Mouse (Mus musculus) spleen, adult 2 months (tissue): ENCODE measurements around the gene Olfr1286. TPM values are rescaled to one million over a fixed set of nuclear protein-coding genes. Genes with fewer than 3 reads are reported as not detected.

Experiments used
- DNase-seq, 2 experiments: peaks; one replicate each; pipeline versions ENCODE4 v3.0.0 to v3.0.0-alpha.2; 2012 to 2021; ENCODE audit warnings: low spot score in 2 of 2, low read depth in 1 of 2
- H3K27ac ChIP-seq: fragments of 200-500 bp; 2 replicates; pipeline ENCODE4 v1.5.1; 2012; ENCODE audit warnings: low read length, inconsistent platforms; ENCODE audit not compliant: insufficient read depth
- H3K27me3 ChIP-seq: fragments of 200-500 bp; 2 replicates; pipeline ENCODE4 v1.6.1; 2012; ENCODE audit warnings: mild to moderate bottlenecking, moderate library complexity, low read length, inconsistent platforms; ENCODE audit not compliant: control insufficient read depth, insufficient read depth
- H3K36me3 ChIP-seq: fragments of 200-500 bp; 2 replicates; pipeline ENCODE4 v1.6.1; 2012; ENCODE audit warnings: mild to moderate bottlenecking, low read length, inconsistent platforms; ENCODE audit not compliant: control insufficient read depth, insufficient read depth
- H3K4me1 ChIP-seq: fragments of 200-500 bp; 2 replicates; pipeline ENCODE4 v1.6.1; 2011; ENCODE audit warnings: inconsistent platforms; ENCODE audit not compliant: control insufficient read depth, insufficient read depth, insufficient read length
- H3K4me3 ChIP-seq: fragments of 200-500 bp; 2 replicates; pipeline ENCODE4 v1.5.1; 2011; ENCODE audit warnings: mild to moderate bottlenecking, inconsistent platforms; ENCODE audit not compliant: insufficient read depth, insufficient read length; ENCODE audit errors: extremely low read depth
- CTCF ChIP-seq: fragments of 200-500 bp; IDR thresholded peaks from 2 replicates; pipeline ENCODE4 v1.5.1; 2011; ENCODE audit warnings: mild to moderate bottlenecking, inconsistent platforms; ENCODE audit not compliant: insufficient read depth, insufficient read length, insufficient replicate concordance; ENCODE audit errors: extremely low read depth
- POLR2A ChIP-seq: fragments of 200-500 bp; IDR thresholded peaks from 2 replicates; pipeline ENCODE4 v1.6.1; 2011; ENCODE audit warnings: low read depth, low read length, inconsistent platforms
- WGBS: fragments of 180-500 bp; shearing (Covaris S2); methylation state at CpG from one replicate; pipeline ENCODE4 v1.1.7; 2018; 5-methylcytosine and 5-hydroxymethylcytosine counted together
- polyA plus RNA-seq: library from polyadenylated mRNA; depleted of rRNA; stranded (reverse); fragments of >200 nt; gene quantifications from 2 replicates; pipeline ENCODE4 v1.2.3, GENCODE M21; 2012; rRNA removed

The Olfr1286 gene
- not detected in 2 replicates for polyA plus RNA-seq

GRCm38 (mm10) chr2:111422931-111423330, at the start of gene Olfr1286:
Gene Olfr1286 (minus strand): TSS chr2:111423115.
- no peaks in the 10 kb centered on the region for H3K4me1 ChIP-seq
- H3K36me3 ChIP-seq: no peaks in the 10 kb centered on the region

GRCm38 (mm10) chr2:111448842-111449241, 25.9 kb upstream of the Olfr1286 start, which contains the start of gene Olfr1287:
Gene Olfr1287 (plus strand): TSS chr2:111449142.
- H3K27me3 ChIP-seq: no peaks in the 10 kb centered on the region
- no peak within 1 kb of the TSS for H3K27ac ChIP-seq
- no peak within 1 kb of the TSS for H3K4me3 ChIP-seq
- 60% methylated on average over 1 of the region's 1 CpGs for WGBS
- H3K4me1 ChIP-seq: no peaks in the 10 kb centered on the region
- DNase-seq: no peak
- H3K36me3 ChIP-seq: no peaks in the 10 kb centered on the region
- TF ChIP-seq CTCF (no peak), POLR2A (no peak)

More at GRCm38 (mm10) chr2:111422931-111423330, at the start of gene Olfr1286:
- Histone ChIP-seq H3K4me3 (no peak within 1 kb of the TSS), H3K27me3 (no peaks in the 10 kb centered on the region), H3K27ac (no peak within 1 kb of the TSS)
- DNase-seq: no peak
- 78% methylated on average over 1 of the region's 1 CpGs for WGBS
- TF ChIP-seq CTCF (no peak), POLR2A (no peak)

DNA sequence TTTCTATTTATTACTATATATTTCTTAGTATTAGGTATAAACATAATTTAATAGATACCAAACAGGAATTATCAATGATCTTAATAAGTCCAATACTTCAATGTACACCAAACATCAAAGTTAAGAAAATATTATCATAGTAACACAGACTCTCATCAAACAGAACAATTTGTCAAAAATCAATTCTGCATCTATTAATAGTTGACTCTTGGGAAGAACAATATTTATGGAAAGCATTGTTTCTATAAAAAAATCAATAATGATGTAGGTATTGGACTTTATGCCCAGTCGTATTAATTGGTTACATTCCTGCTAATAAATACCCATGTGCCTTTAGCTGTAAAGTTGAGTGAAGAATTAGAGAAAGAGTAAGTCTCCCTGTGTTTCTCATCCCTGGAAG, 47.7 kb downstream of the Olfr1286 start, which contains the start of gene Olfr1284:
Gene Olfr1284, plus strand, starts transcription at position 301 of the 400 bp plus-strand sequence.
- Histone ChIP-seq H3K27me3 (no peaks in the 10 kb centered on the region), H3K27ac (no peak within 1 kb of the TSS), H3K36me3 (no peaks in the 10 kb centered on the region), H3K4me3 (no peak within 1 kb of the TSS), H3K4me1 (no peaks in the 10 kb centered on the region)
- WGBS: 85% methylated on average over 1 of the region's 1 CpGs
- no peak for TF ChIP-seq CTCF
- TF ChIP-seq POLR2A: no peak
- no peak for DNase-seq

Other genes starting within 250 kb of the Olfr1286 start
- not detected in 2 replicates for gene 4930430A15Rik, start 193.5 kb downstream of the Olfr1286 start, polyA plus RNA-seq
- gene Olfr1275, start 187.8 kb downstream of the Olfr1286 start, polyA plus RNA-seq: not detected in 2 replicates
- gene Olfr1276, start 168.6 kb downstream of the Olfr1286 start, polyA plus RNA-seq: not detected in 2 replicates
- not detected in 2 replicates for gene Olfr1277, start 149.0 kb downstream of the Olfr1286 start, polyA plus RNA-seq
- not detected in 2 replicates for gene Olfr1278, start 133.0 kb downstream of the Olfr1286 start, polyA plus RNA-seq
- not detected in 2 replicates for gene Olfr1279, start 122.5 kb downstream of the Olfr1286 start, polyA plus RNA-seq
- gene Olfr1280, start 109.1 kb downstream of the Olfr1286 start, polyA plus RNA-seq: not detected in 2 replicates
- gene Olfr1281, start 96.6 kb downstream of the Olfr1286 start, polyA plus RNA-seq: not detected in 2 replicates
- gene Olfr1282, start 87.0 kb downstream of the Olfr1286 start, polyA plus RNA-seq: not detected in 2 replicates
- not detected in 2 replicates for gene Olfr1283, start 56.3 kb downstream of the Olfr1286 start, polyA plus RNA-seq
- not detected in 2 replicates for gene Olfr1284, start 47.6 kb downstream of the Olfr1286 start, polyA plus RNA-seq
- gene Olfr1287, start 26.0 kb upstream of the Olfr1286 start, polyA plus RNA-seq: not detected in 2 replicates
- gene Olfr1288, start 51.0 kb upstream of the Olfr1286 start, polyA plus RNA-seq: not detected in 2 replicates
- gene Olfr1289, start 57.7 kb upstream of the Olfr1286 start, polyA plus RNA-seq: not detected in 2 replicates
- gene Olfr1290, start 70.7 kb upstream of the Olfr1286 start, polyA plus RNA-seq: not detected in 2 replicates
- gene Olfr1291-ps1, start 74.1 kb upstream of the Olfr1286 start, polyA plus RNA-seq: not detected in 2 replicates
- gene Olfr1293-ps, start 102.1 kb upstream of the Olfr1286 start, polyA plus RNA-seq: not detected in 2 replicates
- not detected in 2 replicates for gene Olfr1294, start 117.2 kb upstream of the Olfr1286 start, polyA plus RNA-seq
- gene Olfr1295, start 146.6 kb upstream of the Olfr1286 start, polyA plus RNA-seq: not detected in 2 replicates
- gene Olfr1297, start 203.4 kb upstream of the Olfr1286 start, polyA plus RNA-seq: not detected in 2 replicates
- gene Olfr1298, start 226.1 kb upstream of the Olfr1286 start, polyA plus RNA-seq: not detected in 2 replicates
- gene Olfr1299, start 238.3 kb upstream of the Olfr1286 start, polyA plus RNA-seq: not detected in 2 replicates